Mouse (Mus musculus) hindbrain, embryonic 15.5 days (tissue): Measurements from ENCODE around the gene Aldh16a1. TPM values are rescaled to one million over a fixed set of nuclear protein-coding genes. Genes with fewer than 3 reads are reported as not detected.

Experiments used
- ATAC-seq: fragments of 200-750 bp; cut with Nextera tagmentation; 2 replicates; pipeline ENCODE4 v1.8.0; 2017; ENCODE audit warnings: low read depth, moderate number of reproducible peaks, moderate TSS enrichment; ENCODE audit not compliant: low FRiP score
- H3K27ac ChIP-seq: fragments of 300-500 bp; sonication (generic); replicated peaks from 2 replicates; pipeline ENCODE4 v1.5.1; 2015; ENCODE audit warnings: mild to moderate bottlenecking, inconsistent platforms
- H3K27me3 ChIP-seq: fragments of 300-500 bp; sonication (generic); 2 replicates; pipeline ENCODE4 v1.6.1; 2015; ENCODE audit warnings: control low read depth, inconsistent platforms
- H3K36me3 ChIP-seq: fragments of 300-500 bp; sonication (generic); 2 replicates; pipeline ENCODE4 v1.6.1; 2015; ENCODE audit warnings: control low read depth, inconsistent platforms
- H3K4me1 ChIP-seq: fragments of 300-500 bp; sonication (generic); replicated peaks from 2 replicates; pipeline ENCODE4 v1.6.1; 2015; ENCODE audit warnings: control low read depth, inconsistent platforms
- H3K4me2 ChIP-seq: fragments of 300-500 bp; sonication (generic); 2 replicates; pipeline ENCODE4 v1.6.1; 2015; ENCODE audit warnings: moderate library complexity, mild to moderate bottlenecking, inconsistent platforms
- H3K4me3 ChIP-seq: fragments of 300-500 bp; sonication (generic); 2 replicates; pipeline ENCODE4 v1.5.1; 2015; ENCODE audit warnings: mild to moderate bottlenecking, inconsistent platforms
- H3K9ac ChIP-seq: fragments of 300-500 bp; sonication (generic); 2 replicates; pipeline ENCODE4 v1.6.1; 2015; ENCODE audit warnings: inconsistent platforms
- H3K9me3 ChIP-seq: fragments of 300-500 bp; sonication (generic); 2 replicates; pipeline ENCODE4 v1.6.1; 2016; ENCODE audit warnings: control low read depth, inconsistent platforms
- WGBS: fragments of 180-500 bp; shearing (Covaris S2); methylation state at CpG from one replicate; pipeline ENCODE4 v1.1.7; 2015; 5-methylcytosine and 5-hydroxymethylcytosine counted together
- polyA plus RNA-seq: library from polyadenylated mRNA; unstranded; fragments of >200 nt; fragmentation: Nextera tagmentation; extraction: Ambion mirVana; gene quantifications from 2 replicates; pipeline ENCODE4 v1.2.1, GENCODE M21; 2015

Aldh16a1 gene
- polyA plus RNA-seq, 1 experiment from 2014 or later: 21.9 TPM

GRCm38 (mm10) chr7:45139904-45140723 lies 14.3 kb downstream of the Aldh16a1 start:
- no peak overlapping the region for H3K4me3 ChIP-seq
- H3K36me3 ChIP-seq: 0 out of 2 replicates have a peak, but pooled peaks cover 2% of the 10 kb centered on the region
- peaks cover 9% of the 10 kb centered on the region for H3K4me1 ChIP-seq
- H3K27ac ChIP-seq: no peak overlapping the region
- WGBS: 90% methylated on average over 8 of the region's 8 CpGs
- no peak for ATAC-seq
- H3K4me2 ChIP-seq: no peak overlapping the region
- H3K9ac ChIP-seq: no peak overlapping the region
- no peaks in the 10 kb centered on the region for H3K9me3 ChIP-seq
- peaks cover 6% of the 10 kb centered on the region; the same call in 1 of the 2 replicates for H3K27me3 ChIP-seq

GRCm38 (mm10) chr7:45138403-45138802 lies 16.0 kb downstream of the Aldh16a1 start:
- WGBS: 68% methylated on average over 1 of the region's 1 CpGs

GRCm38 (mm10) chr7:45137171-45138006 lies 17.0 kb downstream of the Aldh16a1 start:
- Histone ChIP-seq H3K9me3 (no peaks in the 10 kb centered on the region), H3K27ac (no peak overlapping the region), H3K36me3 (no peaks in the 10 kb centered on the region), H3K4me2 (no peak overlapping the region), H3K9ac (no peak overlapping the region), H3K27me3 (peaks cover 9% of the 10 kb centered on the region; the same call in 1 of the 2 replicates), H3K4me3 (no peak overlapping the region), H3K4me1 (peaks cover 9% of the 10 kb centered on the region)
- ATAC-seq: no peak
- WGBS: 83% methylated on average over 12 of the region's 12 CpGs

More at GRCm38 (mm10) chr7:45138403-45138802, 16.0 kb downstream of the Aldh16a1 start:
- H3K4me1 ChIP-seq: peaks cover 9% of the 10 kb centered on the region
- H3K27me3 ChIP-seq: peaks cover 9% of the 10 kb centered on the region; the same call in 1 of the 2 replicates
- no peak for ATAC-seq
- no peak overlapping the region for H3K4me2 ChIP-seq
- H3K4me3 ChIP-seq: no peak overlapping the region
- no peak overlapping the region for H3K27ac ChIP-seq
- no peaks in the 10 kb centered on the region for H3K36me3 ChIP-seq
- H3K9ac ChIP-seq: no peak overlapping the region
- H3K9me3 ChIP-seq: no peaks in the 10 kb centered on the region

- WGBS: 2% methylated on average over 29 of the region's 29 CpGs
Measured at GRCm38 (mm10) chr7:45135993-45136567, 18.3 kb downstream of the Aldh16a1 start, which contains the start of the genes Gm45713 and Flt3l. TSS of gene Gm45713 (minus strand) at chr7:45136231. TSS of gene Flt3l (minus strand) at chr7:45136432.

GRCm38 (mm10) chr7:45135370-45135769 lies 19.0 kb downstream of the Aldh16a1 start:
- peak overlapping the region; percentile 83 for H3K4me2 ChIP-seq

More at GRCm38 (mm10) chr7:45135993-45136567, 18.3 kb downstream of the Aldh16a1 start, which contains the start of the genes Gm45713 and Flt3l:
- Histone ChIP-seq H3K27me3 (peaks cover 9% of the 10 kb centered on the region; the same call in 1 of the 2 replicates), H3K27ac (no peak within 1 kb of the TSS), H3K36me3 (no peaks in the 10 kb centered on the region), H3K4me3 (peak within 1 kb of the TSS; percentile 47), H3K4me1 (peaks cover 9% of the 10 kb centered on the region), H3K9ac (peak within 1 kb of the TSS; percentile 51), H3K9me3 (no peaks in the 10 kb centered on the region), H3K4me2 (peak within 1 kb of the TSS; percentile 83)
- ATAC-seq: peak; percentile 79

GRCm38 (mm10) chr7:45134544-45135026 lies 19.8 kb downstream of the Aldh16a1 start:
- H3K36me3 ChIP-seq: no peaks in the 10 kb centered on the region
- ATAC-seq: no peak
- H3K4me2 ChIP-seq: no peak overlapping the region
- H3K27ac ChIP-seq: no peak overlapping the region
- peaks cover 12% of the 10 kb centered on the region for H3K4me1 ChIP-seq
- 12% methylated on average over 12 of the region's 12 CpGs for WGBS
- H3K27me3 ChIP-seq: peaks cover 9% of the 10 kb centered on the region; the same call in 1 of the 2 replicates
- no peaks in the 10 kb centered on the region for H3K9me3 ChIP-seq
- no peak overlapping the region for H3K4me3 ChIP-seq
- no peak overlapping the region for H3K9ac ChIP-seq

More at GRCm38 (mm10) chr7:45135370-45135769, 19.0 kb downstream of the Aldh16a1 start:
- Histone ChIP-seq H3K27ac (no peak overlapping the region), H3K9ac (no peak overlapping the region), H3K4me1 (peaks cover 9% of the 10 kb centered on the region), H3K4me3 (no peak overlapping the region), H3K36me3 (no peaks in the 10 kb centered on the region), H3K27me3 (peaks cover 9% of the 10 kb centered on the region; the same call in 1 of the 2 replicates), H3K9me3 (no peaks in the 10 kb centered on the region)
- no peak for ATAC-seq
- 88% methylated on average over 3 of the region's 3 CpGs for WGBS

GRCm38 (mm10) chr7:45133446-45134159 lies 20.8 kb downstream of the Aldh16a1 start:
- Histone ChIP-seq H3K4me2 (no peak overlapping the region), H3K9ac (no peak overlapping the region), H3K4me3 (no peak overlapping the region), H3K36me3 (no peaks in the 10 kb centered on the region), H3K4me1 (peaks cover 18% of the 10 kb centered on the region), H3K27me3 (peaks cover 9% of the 10 kb centered on the region; the same call in 1 of the 2 replicates), H3K27ac (no peak overlapping the region), H3K9me3 (no peaks in the 10 kb centered on the region)
- 75% methylated on average over 8 of the region's 8 CpGs for WGBS
- no peak for ATAC-seq

- H3K9me3 ChIP-seq: no peaks in the 10 kb centered on the region
- peaks cover 6% of the 10 kb centered on the region for H3K36me3 ChIP-seq
- H3K4me2 ChIP-seq: no peak overlapping the region
- H3K27ac ChIP-seq: no peak overlapping the region
- H3K9ac ChIP-seq: no peak overlapping the region
- H3K4me3 ChIP-seq: no peak overlapping the region
- H3K4me1 ChIP-seq: peaks cover 28% of the 10 kb centered on the region
- 82% methylated on average over 11 of the region's 11 CpGs for WGBS
- 0 out of 2 replicates have a peak, but pooled peaks cover 4% of the 10 kb centered on the region for H3K27me3 ChIP-seq
- no peak for ATAC-seq
Measured at GRCm38 (mm10) chr7:45131850-45132249, 22.5 kb downstream of the Aldh16a1 start.

- H3K36me3 ChIP-seq: peaks cover 25% of the 10 kb centered on the region
- peak overlapping the region; percentile 70 for H3K4me3 ChIP-seq
- 46% methylated on average over 15 of the region's 15 CpGs for WGBS
- H3K9me3 ChIP-seq: no peaks in the 10 kb centered on the region
- peak overlapping the region; percentile 51; the same call in 1 of the 2 replicates for H3K9ac ChIP-seq
- 0 out of 2 replicates have a peak, but pooled peaks cover 4% of the 10 kb centered on the region for H3K27me3 ChIP-seq
- ATAC-seq: no peak
- peak overlapping the region; percentile 94 for H3K27ac ChIP-seq
- peaks cover 35% of the 10 kb centered on the region for H3K4me1 ChIP-seq
- peak overlapping the region; percentile 70 for H3K4me2 ChIP-seq
Measured at GRCm38 (mm10) chr7:45129776-45130512, 24.4 kb downstream of the Aldh16a1 start.

- Histone ChIP-seq H3K27me3 (0 out of 2 replicates have a peak, but pooled peaks cover under 1% of the 10 kb centered on the region), H3K36me3 (peaks cover 25% of the 10 kb centered on the region), H3K4me3 (peak overlapping the region; percentile 70), H3K9ac (peak overlapping the region; percentile 51), H3K9me3 (no peaks in the 10 kb centered on the region), H3K27ac (peak overlapping the region; percentile 94), H3K4me1 (peaks cover 40% of the 10 kb centered on the region), H3K4me2 (peak overlapping the region; percentile 70)
- under 1% methylated on average over 17 of the region's 17 CpGs for WGBS
- ATAC-seq: no peak
Measured at GRCm38 (mm10) chr7:45129318-45129717, 25.1 kb downstream of the Aldh16a1 start.
